Mouse (Mus musculus): ENCODE data around the gene Mpp4. TPM values are rescaled to one million over a fixed set of nuclear protein-coding genes. Genes with fewer than 3 reads are reported as not detected.

Gene Mpp4
- polyA plus RNA-seq, 1 experiment from 2014 or later, result 0.23 TPM

- DNase-seq (ENCODE audit: low spot score), result no peak
- Histone ChIP-seq H3K4me3 (ENCODE audit: low read depth, low read length) (no peak overlapping the region), H3K27me3 (replicated peaks; ENCODE audit: insufficient read depth, low read length) (no peaks in the 10 kb centered on the region), H3K9ac (replicated peaks; ENCODE audit: low read depth) (no peak overlapping the region), H3K27ac (ENCODE audit: low read length) (no peak overlapping the region), H3K36me3 (ENCODE audit: insufficient read depth, low read length) (no peaks in the 10 kb centered on the region; the same call in 1 of the 2 replicates), H3K9me3 (ENCODE audit: low read length) (no peaks in the 10 kb centered on the region), H3K4me2 (replicated peaks; ENCODE audit: low read depth, low read length) (no peak overlapping the region), H3K4me1 (ENCODE audit: insufficient read depth, low read depth, low read length) (no peaks in the 10 kb centered on the region)
- 88% methylated on average over 4 of the region's 4 CpGs for WGBS
- ATAC-seq, result no peak
- TF ChIP-seq CTCF (IDR thresholded peaks at IDR 0.05) (no peak), EP300 (IDR thresholded peaks at IDR 0.05) (no peak)
These were observed 19.9 kb upstream of the Mpp4 start for GRCm38 (mm10) chr1:59183045-59183444.

- no peaks in the 10 kb centered on the region for H3K9me3 ChIP-seq (ENCODE audit: low read length)
- no peak for TF ChIP-seq EP300 (IDR thresholded peaks at IDR 0.05)
- no peak for TF ChIP-seq CTCF (IDR thresholded peaks at IDR 0.05)
- H3K36me3 ChIP-seq (ENCODE audit: insufficient read depth, low read length), result no peaks in the 10 kb centered on the region; the same call in 1 of the 2 replicates
- H3K27me3 ChIP-seq (replicated peaks; ENCODE audit: insufficient read depth, low read length), result no peaks in the 10 kb centered on the region
- H3K4me3 ChIP-seq (ENCODE audit: low read depth, low read length), result no peak overlapping the region
- no peak overlapping the region for H3K27ac ChIP-seq (ENCODE audit: low read length)
- 91% methylated on average over 2 of the region's 2 CpGs for WGBS
- no peaks in the 10 kb centered on the region for H3K4me1 ChIP-seq (ENCODE audit: insufficient read depth, low read depth, low read length)
- DNase-seq (ENCODE audit: low spot score), result no peak
- no peak overlapping the region for H3K4me2 ChIP-seq (replicated peaks; ENCODE audit: low read depth, low read length)
- H3K9ac ChIP-seq (replicated peaks; ENCODE audit: low read depth), result no peak overlapping the region
- no peak for ATAC-seq
These were observed 19.2 kb upstream of the Mpp4 start for GRCm38 (mm10) chr1:59182373-59182772.

- Histone ChIP-seq H3K4me2 (replicated peaks; ENCODE audit: low read depth, low read length) (no peak overlapping the region), H3K4me3 (ENCODE audit: low read depth, low read length) (no peak overlapping the region), H3K4me1 (ENCODE audit: insufficient read depth, low read depth, low read length) (no peaks in the 10 kb centered on the region), H3K36me3 (ENCODE audit: insufficient read depth, low read length) (no peaks in the 10 kb centered on the region; the same call in 1 of the 2 replicates), H3K9ac (replicated peaks; ENCODE audit: low read depth) (no peak overlapping the region), H3K27me3 (replicated peaks; ENCODE audit: insufficient read depth, low read length) (no peaks in the 10 kb centered on the region), H3K27ac (ENCODE audit: low read length) (no peak overlapping the region), H3K9me3 (ENCODE audit: low read length) (no peaks in the 10 kb centered on the region)
- DNase-seq (ENCODE audit: low spot score) (no peak), ATAC-seq (no peak)
- TF ChIP-seq EP300 (IDR thresholded peaks at IDR 0.05), result no peak
- 86% methylated on average over 3 of the region's 3 CpGs for WGBS
These were observed 16.8 kb upstream of the Mpp4 start for GRCm38 (mm10) chr1:59180003-59180402.

- TF ChIP-seq EP300 (IDR thresholded peaks at IDR 0.05), result no peak
- no peak for TF ChIP-seq CTCF (IDR thresholded peaks at IDR 0.05)
- DNase-seq (ENCODE audit: low spot score) (no peak), ATAC-seq (no peak)
- Histone ChIP-seq H3K4me2 (replicated peaks; ENCODE audit: low read depth, low read length) (no peak overlapping the region), H3K4me3 (ENCODE audit: low read depth, low read length) (no peak overlapping the region), H3K9ac (replicated peaks; ENCODE audit: low read depth) (no peak overlapping the region), H3K4me1 (ENCODE audit: insufficient read depth, low read depth, low read length) (no peaks in the 10 kb centered on the region), H3K27me3 (replicated peaks; ENCODE audit: insufficient read depth, low read length) (no peaks in the 10 kb centered on the region), H3K36me3 (ENCODE audit: insufficient read depth, low read length) (no peaks in the 10 kb centered on the region; the same call in 1 of the 2 replicates), H3K9me3 (ENCODE audit: low read length) (no peaks in the 10 kb centered on the region), H3K27ac (ENCODE audit: low read length) (no peak overlapping the region)
- WGBS, result 89% methylated on average over 10 of the region's 10 CpGs
These were observed 15.2 kb upstream of the Mpp4 start for GRCm38 (mm10) chr1:59178401-59178800.

GRCm38 (mm10) chr1:59174514-59175373, 11.6 kb upstream of the Mpp4 start:
- H3K4me3 ChIP-seq (ENCODE audit: low read depth, low read length), result no peak overlapping the region
- no peak overlapping the region for H3K27ac ChIP-seq (ENCODE audit: low read length)
- H3K4me2 ChIP-seq (replicated peaks; ENCODE audit: low read depth, low read length), result no peak overlapping the region
- peak; percentile 50 for ATAC-seq
- WGBS, result 50% methylated on average over 10 of the region's 10 CpGs
- no peak for DNase-seq (ENCODE audit: low spot score)
- H3K9ac ChIP-seq (replicated peaks; ENCODE audit: low read depth), result no peak overlapping the region
- no peaks in the 10 kb centered on the region for H3K27me3 ChIP-seq (replicated peaks; ENCODE audit: insufficient read depth, low read length)
- H3K36me3 ChIP-seq (ENCODE audit: insufficient read depth, low read length), result no peaks in the 10 kb centered on the region; the same call in 1 of the 2 replicates
- TF ChIP-seq EP300 (IDR thresholded peaks at IDR 0.05) (no peak), CTCF (IDR thresholded peaks at IDR 0.05) (no peak)
- no peaks in the 10 kb centered on the region for H3K9me3 ChIP-seq (ENCODE audit: low read length)
- no peaks in the 10 kb centered on the region for H3K4me1 ChIP-seq (ENCODE audit: insufficient read depth, low read depth, low read length)

GRCm38 (mm10) chr1:59173023-59173422, 9.8 kb upstream of the Mpp4 start:
- no peak for DNase-seq (ENCODE audit: low spot score)
- no peak for ATAC-seq
- H3K27ac ChIP-seq (ENCODE audit: low read length), result no peak overlapping the region
- no peaks in the 10 kb centered on the region for H3K4me1 ChIP-seq (ENCODE audit: insufficient read depth, low read depth, low read length)
- H3K36me3 ChIP-seq (ENCODE audit: insufficient read depth, low read length), result no peaks in the 10 kb centered on the region
- 69% methylated on average over 5 of the region's 5 CpGs for WGBS
- no peak overlapping the region for H3K4me3 ChIP-seq (ENCODE audit: low read depth, low read length)
- H3K9ac ChIP-seq (replicated peaks; ENCODE audit: low read depth), result no peak overlapping the region
- TF ChIP-seq EP300 (IDR thresholded peaks at IDR 0.05) (no peak), CTCF (IDR thresholded peaks at IDR 0.05) (no peak)
- H3K9me3 ChIP-seq (ENCODE audit: low read length), result no peaks in the 10 kb centered on the region
- H3K27me3 ChIP-seq (replicated peaks; ENCODE audit: insufficient read depth, low read length), result no peaks in the 10 kb centered on the region
- H3K4me2 ChIP-seq (replicated peaks; ENCODE audit: low read depth, low read length), result no peak overlapping the region
